Mouse (Mus musculus): ENCODE results near the gene Fbxo41. TPM values are rescaled to one million over a fixed set of nuclear protein-coding genes. Genes with fewer than 3 reads are reported as not detected.

The Fbxo41 gene
- polyA plus RNA-seq, 1 experiment from 2014 or later: 0.10 TPM

DNA sequence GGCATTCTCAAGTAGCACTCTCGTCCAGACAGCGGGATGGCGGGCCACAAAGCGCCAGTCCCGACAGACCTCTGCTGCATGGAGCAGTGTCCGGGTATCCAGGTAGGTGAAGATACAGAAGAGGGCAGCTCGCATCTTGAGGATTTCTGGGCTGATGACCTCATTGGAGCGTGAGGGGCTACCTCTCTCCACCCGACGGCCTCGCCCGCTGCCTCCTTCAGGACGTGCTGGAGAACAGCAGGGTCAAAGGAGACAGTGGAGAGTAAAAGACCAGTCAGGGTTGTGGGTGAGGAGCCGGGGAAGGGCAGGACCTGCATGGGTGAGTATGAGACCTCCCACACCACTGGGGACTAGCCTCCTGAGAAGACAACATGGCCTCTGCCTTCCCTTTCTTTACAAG, 24.4 kb downstream of the Fbxo41 start:
- no peak for TF ChIP-seq EP300 (optimal IDR thresholded peaks at IDR 0.05)
- TF ChIP-seq CTCF (IDR thresholded peaks at IDR 0.05; ENCODE audit: low read depth): no peak
- H3K4me2 ChIP-seq (replicated peaks; ENCODE audit: low read depth): no peak overlapping the region
- no peak for DNase-seq (ENCODE audit: low spot score)
- H3K9me3 ChIP-seq (ENCODE audit: control insufficient read depth, low read length): no peaks in the 10 kb centered on the region
- no peak overlapping the region for H3K9ac ChIP-seq (ENCODE audit: low read length)
- no peak overlapping the region for H3K4me3 ChIP-seq (ENCODE audit: low read depth, low read length)
- WGBS: 46% methylated on average over 14 of the region's 14 CpGs
- no peak overlapping the region for H3K27ac ChIP-seq (replicated peaks)
- no peaks in the 10 kb centered on the region for H3K4me1 ChIP-seq (replicated peaks; ENCODE audit: control insufficient read depth, insufficient read depth)
- H3K27me3 ChIP-seq (ENCODE audit: control insufficient read depth, insufficient read depth, low read length): no peaks in the 10 kb centered on the region
- H3K36me3 ChIP-seq (ENCODE audit: control insufficient read depth, insufficient read depth, low read length): no peaks in the 10 kb centered on the region
- no peak for ATAC-seq (ENCODE audit: low FRiP score, low TSS enrichment)

DNA sequence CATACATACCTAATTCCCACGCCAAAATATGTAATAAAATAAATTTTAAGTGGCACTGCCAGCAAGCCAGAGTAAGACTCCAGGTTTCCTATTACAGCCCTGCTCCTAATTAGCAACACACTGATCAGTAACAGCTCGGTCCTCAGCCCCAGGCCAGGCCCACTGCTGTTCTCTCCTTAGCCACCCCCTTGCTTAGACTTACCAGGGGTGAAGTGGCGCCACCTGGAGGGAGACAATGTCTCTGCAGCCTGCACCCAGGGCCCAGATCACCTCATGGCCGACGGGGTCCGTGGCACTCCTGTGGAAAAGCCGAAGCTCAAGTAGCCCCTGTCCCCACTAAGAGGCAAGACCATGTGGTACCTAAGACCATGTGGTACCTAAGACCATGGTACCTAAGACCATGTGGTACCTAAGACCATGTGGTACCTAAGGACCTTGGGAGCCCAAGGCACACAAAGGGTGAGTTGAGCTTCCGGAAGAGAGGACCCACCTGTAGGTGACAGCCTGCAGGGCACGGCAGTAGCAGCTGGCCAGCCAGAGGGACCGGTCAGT, 25.4 kb downstream of the Fbxo41 start:
- Histone ChIP-seq H3K4me1 (replicated peaks; ENCODE audit: control insufficient read depth, insufficient read depth) (no peaks in the 10 kb centered on the region), H3K36me3 (ENCODE audit: control insufficient read depth, insufficient read depth, low read length) (no peaks in the 10 kb centered on the region), H3K27ac (replicated peaks) (no peak overlapping the region), H3K27me3 (ENCODE audit: control insufficient read depth, insufficient read depth, low read length) (no peaks in the 10 kb centered on the region), H3K9ac (ENCODE audit: low read length) (no peak overlapping the region), H3K4me2 (replicated peaks; ENCODE audit: low read depth) (no peak overlapping the region), H3K4me3 (ENCODE audit: low read depth, low read length) (no peak overlapping the region), H3K9me3 (ENCODE audit: control insufficient read depth, low read length) (no peaks in the 10 kb centered on the region)
- DNase-seq (ENCODE audit: low spot score) (no peak), ATAC-seq (ENCODE audit: low FRiP score, low TSS enrichment) (peak; percentile 33)
- peak; percentile 68 for TF ChIP-seq CTCF (IDR thresholded peaks at IDR 0.05; ENCODE audit: low read depth)
- no peak for TF ChIP-seq EP300 (optimal IDR thresholded peaks at IDR 0.05)
- 36% methylated on average over 10 of the region's 10 CpGs for WGBS

DNA sequence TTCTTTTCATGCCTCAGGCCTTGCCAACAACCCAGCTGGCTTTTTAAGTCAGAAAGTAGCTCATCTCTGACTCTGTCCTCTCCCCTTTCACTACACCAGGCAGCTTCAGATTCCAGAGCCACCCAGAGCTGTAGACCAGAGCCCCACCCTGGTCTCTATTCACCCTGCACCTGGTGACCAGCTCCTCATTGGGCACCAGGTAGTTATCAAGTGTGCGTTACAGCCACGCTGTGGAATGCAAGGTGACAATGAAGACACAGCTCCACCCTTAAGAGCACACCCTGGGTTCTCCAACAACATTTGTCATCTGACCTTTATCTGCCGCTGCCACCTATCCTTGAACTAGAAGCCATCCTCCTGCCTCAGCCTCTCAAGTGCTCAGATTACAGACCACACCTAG, 27.2 kb downstream of the Fbxo41 start:
- Histone ChIP-seq H3K4me1 (replicated peaks; ENCODE audit: control insufficient read depth, insufficient read depth) (no peaks in the 10 kb centered on the region), H3K27ac (replicated peaks) (no peak overlapping the region), H3K9me3 (ENCODE audit: control insufficient read depth, low read length) (no peaks in the 10 kb centered on the region), H3K4me2 (replicated peaks; ENCODE audit: low read depth) (no peak overlapping the region), H3K36me3 (ENCODE audit: control insufficient read depth, insufficient read depth, low read length) (no peaks in the 10 kb centered on the region), H3K27me3 (ENCODE audit: control insufficient read depth, insufficient read depth, low read length) (no peaks in the 10 kb centered on the region), H3K4me3 (ENCODE audit: low read depth, low read length) (no peak overlapping the region), H3K9ac (ENCODE audit: low read length) (no peak overlapping the region)
- no peak for DNase-seq (ENCODE audit: low spot score)
- TF ChIP-seq CTCF (IDR thresholded peaks at IDR 0.05; ENCODE audit: low read depth): no peak
- no peak for TF ChIP-seq EP300 (optimal IDR thresholded peaks at IDR 0.05)
- 76% methylated on average over 3 of the region's 3 CpGs for WGBS
- ATAC-seq (ENCODE audit: low FRiP score, low TSS enrichment): no peak

DNA sequence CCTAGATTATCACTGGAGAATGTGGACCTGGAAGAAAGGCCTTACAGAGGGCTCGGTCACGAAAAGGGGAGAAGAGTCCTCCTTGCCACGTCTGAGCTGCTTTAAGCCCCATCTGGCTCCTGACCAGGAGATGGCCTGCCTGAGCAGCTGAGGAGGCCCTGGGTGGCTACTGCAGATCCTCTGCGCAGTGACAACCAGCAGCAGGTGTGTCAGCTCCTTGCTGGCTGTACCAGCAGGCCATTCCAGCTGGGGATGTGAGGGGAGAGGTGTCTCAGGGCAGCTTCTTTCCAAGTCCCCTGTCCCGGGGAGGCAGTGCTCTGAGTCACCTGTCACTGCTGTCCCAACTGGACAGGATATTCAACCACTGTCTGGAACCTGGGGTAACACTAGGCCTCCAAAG, 30.3 kb downstream of the Fbxo41 start:
- no peak for TF ChIP-seq CTCF (IDR thresholded peaks at IDR 0.05; ENCODE audit: low read depth)
- H3K36me3 ChIP-seq (ENCODE audit: control insufficient read depth, insufficient read depth, low read length): peaks cover 5% of the 10 kb centered on the region; the same call in 1 of the 2 replicates
- no peak for DNase-seq (ENCODE audit: low spot score)
- no peak for ATAC-seq (ENCODE audit: low FRiP score, low TSS enrichment)
- H3K27me3 ChIP-seq (ENCODE audit: control insufficient read depth, insufficient read depth, low read length): no peaks in the 10 kb centered on the region
- H3K27ac ChIP-seq (replicated peaks): no peak overlapping the region
- H3K4me3 ChIP-seq (ENCODE audit: low read depth, low read length): no peak overlapping the region
- H3K9me3 ChIP-seq (ENCODE audit: control insufficient read depth, low read length): no peaks in the 10 kb centered on the region
- no peak overlapping the region for H3K4me2 ChIP-seq (replicated peaks; ENCODE audit: low read depth)
- no peak overlapping the region for H3K9ac ChIP-seq (ENCODE audit: low read length)
- H3K4me1 ChIP-seq (replicated peaks; ENCODE audit: control insufficient read depth, insufficient read depth): no peaks in the 10 kb centered on the region
- WGBS: 62% methylated on average over 5 of the region's 5 CpGs

DNA sequence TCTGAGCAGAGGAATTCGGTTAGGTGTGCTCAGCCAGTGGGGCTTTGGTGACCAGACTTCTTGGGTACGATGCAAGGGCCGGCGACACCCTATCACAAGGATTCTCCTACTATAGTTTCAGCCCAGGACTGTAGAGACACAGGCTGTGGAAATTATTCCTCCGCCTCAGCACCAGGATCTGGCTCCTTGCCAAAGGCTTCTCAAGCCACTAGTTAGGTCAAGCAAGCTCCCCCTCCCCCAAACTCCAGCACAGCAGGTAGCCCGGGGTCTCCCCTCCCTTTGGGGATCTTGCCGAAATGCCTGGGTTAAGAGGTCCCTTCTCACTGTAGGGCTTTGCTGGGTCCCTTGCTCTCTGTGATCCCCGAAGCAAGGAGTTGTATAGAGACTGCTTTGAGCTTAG, 30.8 kb downstream of the Fbxo41 start:
- TF ChIP-seq CTCF (IDR thresholded peaks at IDR 0.05; ENCODE audit: low read depth) (no peak), EP300 (optimal IDR thresholded peaks at IDR 0.05) (no peak)
- Histone ChIP-seq H3K27ac (replicated peaks) (no peak overlapping the region), H3K4me2 (replicated peaks; ENCODE audit: low read depth) (no peak overlapping the region), H3K27me3 (ENCODE audit: control insufficient read depth, insufficient read depth, low read length) (no peaks in the 10 kb centered on the region), H3K36me3 (ENCODE audit: control insufficient read depth, insufficient read depth, low read length) (peaks cover 11% of the 10 kb centered on the region; the same call in 1 of the 2 replicates), H3K9me3 (ENCODE audit: control insufficient read depth, low read length) (no peaks in the 10 kb centered on the region), H3K4me3 (ENCODE audit: low read depth, low read length) (no peak overlapping the region), H3K4me1 (replicated peaks; ENCODE audit: control insufficient read depth, insufficient read depth) (no peaks in the 10 kb centered on the region), H3K9ac (ENCODE audit: low read length) (no peak overlapping the region)
- no peak for DNase-seq (ENCODE audit: low spot score)
- WGBS: 60% methylated on average over 8 of the region's 8 CpGs
- no peak for ATAC-seq (ENCODE audit: low FRiP score, low TSS enrichment)

DNA sequence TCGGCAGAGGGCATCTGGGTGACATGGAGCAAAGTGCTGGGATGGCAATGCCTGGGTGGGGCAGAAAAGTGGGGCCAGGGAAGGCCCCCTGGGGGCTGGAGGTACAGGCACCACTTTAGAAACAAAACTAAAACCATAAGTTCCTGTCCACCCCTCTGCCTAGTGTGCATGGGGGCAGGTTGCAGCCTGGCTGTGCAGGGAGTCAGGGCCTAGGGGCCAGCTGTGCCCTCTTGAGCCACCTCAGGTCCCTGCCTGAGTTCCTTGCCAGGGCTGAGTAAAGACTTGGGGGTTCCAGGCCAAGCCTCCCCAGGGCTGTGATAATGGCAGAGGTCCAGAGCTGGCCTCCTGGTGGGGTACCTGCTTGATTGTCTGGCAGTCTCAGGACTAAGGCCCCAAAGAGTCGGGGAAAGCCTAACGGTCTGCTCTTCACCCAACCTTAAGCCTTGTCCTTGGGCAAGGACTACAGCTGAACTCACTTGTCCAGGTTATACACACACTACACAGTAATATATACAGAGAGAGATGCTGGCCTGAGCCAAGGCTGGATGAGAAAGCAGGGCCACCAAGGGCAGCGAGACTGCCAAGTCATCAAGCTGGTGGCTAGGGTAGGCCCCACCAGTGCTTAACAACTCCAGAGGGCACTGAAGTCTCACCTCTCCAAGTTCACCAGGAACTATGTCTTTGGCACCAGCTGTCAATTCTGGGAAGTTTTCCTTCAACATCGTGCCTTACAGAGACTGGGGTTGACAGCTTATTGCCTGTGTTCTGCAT, 32.9 kb downstream of the Fbxo41 start:
- peaks cover 21% of the 10 kb centered on the region for H3K36me3 ChIP-seq (ENCODE audit: control insufficient read depth, insufficient read depth, low read length)
- 64% methylated on average over 5 of the region's 5 CpGs for WGBS

More for the DNA sequence above, 32.9 kb downstream of the Fbxo41 start:
- H3K27me3 ChIP-seq (ENCODE audit: control insufficient read depth, insufficient read depth, low read length): no peaks in the 10 kb centered on the region
- H3K9ac ChIP-seq (ENCODE audit: low read length): no peak overlapping the region
- no peak overlapping the region for H3K27ac ChIP-seq (replicated peaks)
- H3K9me3 ChIP-seq (ENCODE audit: control insufficient read depth, low read length): no peaks in the 10 kb centered on the region
- ATAC-seq (ENCODE audit: low FRiP score, low TSS enrichment) (no peak), DNase-seq (ENCODE audit: low spot score) (no peak)
- TF ChIP-seq CTCF (IDR thresholded peaks at IDR 0.05; ENCODE audit: low read depth): no peak
- TF ChIP-seq EP300 (optimal IDR thresholded peaks at IDR 0.05): no peak
- H3K4me2 ChIP-seq (replicated peaks; ENCODE audit: low read depth): no peak overlapping the region
- H3K4me1 ChIP-seq (replicated peaks; ENCODE audit: control insufficient read depth, insufficient read depth): no peaks in the 10 kb centered on the region
- H3K4me3 ChIP-seq (ENCODE audit: low read depth, low read length): no peak overlapping the region

Measured in stomach, postnatal 0 days (tissue).